Mouse (Mus musculus) kidney, postnatal 25 days (tissue): ENCODE data around the gene Myg1.
"Not testable (repeated sequence)": the region's sequence is repeated elsewhere in the genome, so short reads cannot be mapped to it uniquely, and the experiment has no call there.

Source experiments
- DNase-seq, 2 experiments: peaks; one replicate each; pipeline ENCODE4 v3.0.0; 2021; ENCODE audit warnings: mixed read lengths in 2 of 2

Myg1 gene

GRCm38 (mm10) chr15:102331610-102332015 lies at the start of gene Myg1:
TSS of gene Myg1 (plus strand) at chr15:102331709.
- DNase-seq, result peak; percentile 89 to 92

- no peak for DNase-seq
Observed at GRCm38 (mm10) chr15:102282463-102283292, 48.8 kb upstream of the Myg1 start.

- no peak for DNase-seq
Observed at GRCm38 (mm10) chr15:102283648-102284047, 47.9 kb upstream of the Myg1 start.

GRCm38 (mm10) chr15:102287395-102287794 lies 44.1 kb upstream of the Myg1 start:
- peak in 1 of 2 experiments; percentile 62 for DNase-seq

GRCm38 (mm10) chr15:102295633-102296367 lies 35.7 kb upstream of the Myg1 start, which contains the start of gene Espl1:
TSS of gene Espl1 (plus strand) at chr15:102296266.
- DNase-seq, result peak; percentile 96

- DNase-seq, result no peak
Observed at GRCm38 (mm10) chr15:102296368-102297006, 35.0 kb upstream of the Myg1 start.

- no peak for DNase-seq
Observed at GRCm38 (mm10) chr15:102302542-102302941, 29.0 kb upstream of the Myg1 start.

- no peak for DNase-seq
Observed at GRCm38 (mm10) chr15:102308717-102309116, 22.8 kb upstream of the Myg1 start.

- DNase-seq, result peak; percentile 69 to 77
Observed at GRCm38 (mm10) chr15:102310074-102310845, 21.2 kb upstream of the Myg1 start.

- DNase-seq, result no peak
Observed at GRCm38 (mm10) chr15:102311489-102311888, 20.0 kb upstream of the Myg1 start.

GRCm38 (mm10) chr15:102315292-102315691 lies 16.2 kb upstream of the Myg1 start:
- DNase-seq, result no peak

GRCm38 (mm10) chr15:102316263-102316662 lies 15.2 kb upstream of the Myg1 start:
- peak; percentile 65 to 85 for DNase-seq

- peak; percentile 17 to 54 for DNase-seq
Observed at GRCm38 (mm10) chr15:102324654-102325473, 6.6 kb upstream of the Myg1 start.

GRCm38 (mm10) chr15:102326022-102326576 lies 5.4 kb upstream of the Myg1 start, which contains the start of gene Pfdn5:
TSS of gene Pfdn5 (plus strand) at chr15:102326116.
- DNase-seq, result peak; percentile 90 to 94

- no peak for DNase-seq
Observed at GRCm38 (mm10) chr15:102326892-102327291, 4.6 kb upstream of the Myg1 start.

- DNase-seq, result no peak
Observed at GRCm38 (mm10) chr15:102335254-102335653, 3.7 kb downstream of the Myg1 start.

GRCm38 (mm10) chr15:102335925-102336324 lies 4.4 kb downstream of the Myg1 start:
- not testable (repeated sequence) for DNase-seq

- no peak for DNase-seq
Observed at GRCm38 (mm10) chr15:102336946-102337345, 5.4 kb downstream of the Myg1 start.

GRCm38 (mm10) chr15:102339612-102340011 lies 8.1 kb downstream of the Myg1 start:
- DNase-seq, result no peak

- peak; percentile 63 to 77 for DNase-seq
Observed at GRCm38 (mm10) chr15:102341580-102341979, 10.1 kb downstream of the Myg1 start.

- no peak for DNase-seq
Observed at GRCm38 (mm10) chr15:102344490-102344889, 13.0 kb downstream of the Myg1 start.
